Mouse (Mus musculus): ENCODE results near the gene Erv3. TPM values are rescaled to one million over a fixed set of nuclear protein-coding genes. Genes with fewer than 3 reads are reported as not detected.

Erv3 gene
- polyA plus RNA-seq, 1 experiment, result not detected

- Histone ChIP-seq H3K27ac (ENCODE audit: insufficient read depth, low read depth, low read length) (no peak overlapping the region), H3K4me3 (ENCODE audit: insufficient read depth, low read length) (no peak overlapping the region), H3K4me1 (ENCODE audit: control insufficient read depth, insufficient read depth, low read length) (no peaks in the 10 kb centered on the region)
- TF ChIP-seq POLR2A (IDR thresholded peaks at IDR 0.05; ENCODE audit: borderline replicate concordance, low read depth, low read length), result no peak
- no peak for TF ChIP-seq CTCF (IDR thresholded peaks at IDR 0.05; ENCODE audit: low read depth, low read length)
Measured at GRCm38 (mm10) chr2:131813437-131813836, 46.1 kb downstream of the Erv3 start.

GRCm38 (mm10) chr2:131812480-131813137, 46.9 kb downstream of the Erv3 start:
- Histone ChIP-seq H3K4me3 (ENCODE audit: insufficient read depth, low read length) (no peak overlapping the region), H3K27ac (ENCODE audit: insufficient read depth, low read depth, low read length) (no peak overlapping the region), H3K4me1 (ENCODE audit: control insufficient read depth, insufficient read depth, low read length) (no peaks in the 10 kb centered on the region)
- TF ChIP-seq CTCF (IDR thresholded peaks at IDR 0.05; ENCODE audit: low read depth, low read length), result peak; percentile 95
- no peak for TF ChIP-seq POLR2A (IDR thresholded peaks at IDR 0.05; ENCODE audit: borderline replicate concordance, low read depth, low read length)

GRCm38 (mm10) chr2:131811607-131812006, 47.9 kb downstream of the Erv3 start:
- no peak overlapping the region for H3K27ac ChIP-seq (ENCODE audit: insufficient read depth, low read depth, low read length)

DNA sequence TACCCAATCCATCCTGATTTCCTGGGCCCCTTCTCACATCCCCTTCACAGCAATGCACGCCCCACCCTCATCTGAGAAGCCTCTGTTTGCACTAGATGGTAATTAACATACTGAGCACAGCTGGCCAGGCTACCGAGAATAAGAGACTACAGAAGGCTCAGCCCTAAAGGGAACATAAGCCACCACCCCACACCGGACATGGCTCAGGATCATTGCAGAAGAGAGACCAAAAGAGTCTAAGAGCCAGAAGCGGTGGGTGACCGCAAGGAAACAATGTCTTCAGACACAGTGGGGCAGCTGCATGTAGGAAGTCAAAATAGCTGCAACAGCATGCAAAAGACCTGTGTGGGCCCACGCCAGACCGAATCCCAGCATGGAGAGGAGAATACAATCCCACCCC, 50.7 kb downstream of the Erv3 start:
- no peak overlapping the region for H3K27ac ChIP-seq (ENCODE audit: insufficient read depth, low read depth, low read length)
- H3K4me3 ChIP-seq (ENCODE audit: insufficient read depth, low read length), result no peak overlapping the region
- H3K4me1 ChIP-seq (ENCODE audit: control insufficient read depth, insufficient read depth, low read length), result no peaks in the 10 kb centered on the region
- TF ChIP-seq POLR2A (IDR thresholded peaks at IDR 0.05; ENCODE audit: borderline replicate concordance, low read depth, low read length) (no peak), CTCF (IDR thresholded peaks at IDR 0.05; ENCODE audit: low read depth, low read length) (no peak)

More at GRCm38 (mm10) chr2:131811607-131812006, 47.9 kb downstream of the Erv3 start:
- Histone ChIP-seq H3K4me3 (ENCODE audit: insufficient read depth, low read length) (no peak overlapping the region), H3K4me1 (ENCODE audit: control insufficient read depth, insufficient read depth, low read length) (no peaks in the 10 kb centered on the region)
- TF ChIP-seq POLR2A (IDR thresholded peaks at IDR 0.05; ENCODE audit: borderline replicate concordance, low read depth, low read length), result no peak
- no peak for TF ChIP-seq CTCF (IDR thresholded peaks at IDR 0.05; ENCODE audit: low read depth, low read length)

DNA sequence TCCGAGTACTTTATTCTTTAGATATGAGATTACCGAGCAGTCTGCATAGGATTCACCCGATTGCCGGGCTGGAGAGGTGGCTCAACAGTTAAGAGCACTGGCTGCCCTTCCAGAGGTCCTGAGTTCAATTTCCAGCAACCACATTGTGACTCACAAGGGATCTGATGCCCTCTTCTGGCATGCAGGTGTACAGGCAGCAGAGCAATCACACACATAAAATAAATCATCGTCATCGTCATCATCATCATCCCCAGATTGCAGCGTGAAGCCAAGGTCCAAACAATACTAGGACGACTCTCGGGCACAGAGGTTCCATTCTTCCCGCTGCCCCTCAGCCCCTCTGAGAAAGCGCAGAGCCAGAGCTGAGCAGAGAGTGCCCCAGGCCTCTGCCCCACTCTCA, 51.9 kb downstream of the Erv3 start:
- no peak overlapping the region for H3K4me3 ChIP-seq (ENCODE audit: insufficient read depth, low read length)
- TF ChIP-seq POLR2A (IDR thresholded peaks at IDR 0.05; ENCODE audit: borderline replicate concordance, low read depth, low read length) (no peak), CTCF (IDR thresholded peaks at IDR 0.05; ENCODE audit: low read depth, low read length) (no peak)
- H3K27ac ChIP-seq (ENCODE audit: insufficient read depth, low read depth, low read length), result no peak overlapping the region
- no peaks in the 10 kb centered on the region for H3K4me1 ChIP-seq (ENCODE audit: control insufficient read depth, insufficient read depth, low read length)

GRCm38 (mm10) chr2:131806863-131807262, 52.7 kb downstream of the Erv3 start:
- no peaks in the 10 kb centered on the region for H3K4me1 ChIP-seq (ENCODE audit: control insufficient read depth, insufficient read depth, low read length)
- no peak overlapping the region for H3K27ac ChIP-seq (ENCODE audit: insufficient read depth, low read depth, low read length)
- no peak overlapping the region for H3K4me3 ChIP-seq (ENCODE audit: insufficient read depth, low read length)
- TF ChIP-seq POLR2A (IDR thresholded peaks at IDR 0.05; ENCODE audit: borderline replicate concordance, low read depth, low read length) (no peak), CTCF (IDR thresholded peaks at IDR 0.05; ENCODE audit: low read depth, low read length) (no peak)

GRCm38 (mm10) chr2:131805306-131805705, 54.2 kb downstream of the Erv3 start:
- Histone ChIP-seq H3K4me3 (ENCODE audit: insufficient read depth, low read length) (no peak overlapping the region), H3K27ac (ENCODE audit: insufficient read depth, low read depth, low read length) (no peak overlapping the region), H3K4me1 (ENCODE audit: control insufficient read depth, insufficient read depth, low read length) (no peaks in the 10 kb centered on the region)
- TF ChIP-seq CTCF (IDR thresholded peaks at IDR 0.05; ENCODE audit: low read depth, low read length), result no peak

- no peak overlapping the region for H3K4me3 ChIP-seq (ENCODE audit: insufficient read depth, low read length)
- no peak for TF ChIP-seq CTCF (IDR thresholded peaks at IDR 0.05; ENCODE audit: low read depth, low read length)
- no peak for TF ChIP-seq POLR2A (IDR thresholded peaks at IDR 0.05; ENCODE audit: borderline replicate concordance, low read depth, low read length)
- H3K4me1 ChIP-seq (ENCODE audit: control insufficient read depth, insufficient read depth, low read length), result 0 out of 2 replicates have a peak, but pooled peaks cover 2% of the 10 kb centered on the region
- H3K27ac ChIP-seq (ENCODE audit: insufficient read depth, low read depth, low read length), result no peak overlapping the region
Measured at GRCm38 (mm10) chr2:131803801-131804200, 55.7 kb downstream of the Erv3 start.

Other genes with a start within 250 kb of the Erv3 start
- 27.2 and 28.1 TPM in 2 replicates for gene Prnp, start 50.2 kb upstream of the Erv3 start, polyA plus RNA-seq (2012; ENCODE audit: insufficient read depth, insufficient read length, missing spikeins)
- gene Prn, start 50.2 kb upstream of the Erv3 start, polyA plus RNA-seq (2012; ENCODE audit: insufficient read depth, insufficient read length, missing spikeins), result not detected in 2 replicates
- not detected in 2 replicates for gene Prnd, start 91.1 kb upstream of the Erv3 start, polyA plus RNA-seq (2012; ENCODE audit: insufficient read depth, insufficient read length, missing spikeins)
- 136 and 155 TPM in 2 replicates for gene Rassf2, start 170.5 kb upstream of the Erv3 start, polyA plus RNA-seq (2012; ENCODE audit: insufficient read depth, insufficient read length, missing spikeins)

All from bone marrow macrophage, adult 2 months (primary cell).